Mouse (Mus musculus) activated CD4-positive, CD25-positive, alpha-beta regulatory T cell, adult 4 months (primary cell): Measurements from ENCODE around the gene Zfp454. TPM values are rescaled to one million over a fixed set of nuclear protein-coding genes. Genes with fewer than 3 reads are reported as not detected.
A peak's percentile ranks its signal among the peaks of the same experiment; 100 is the strongest.

Experiments used
- ATAC-seq: one replicate; pipeline ENCODE4 v1.8.0; 2017
- polyA plus RNA-seq, 2 experiments: library from polyadenylated mRNA; unstranded; fragments of 100-300 nt; shearing (Covaris generic); gene quantifications; one replicate each; pipeline ENCODE4 v1.2.1; 2017

Gene Zfp454
- polyA plus RNA-seq, 2 experiments from 2014 or later, result not detected

GRCm38 (mm10) chr11:50841023-50841735 is 46.3 kb downstream of the Zfp454 start, which contains the start of gene Zfp879:
Zfp879 (minus strand) TSS chr11:50841552.
- peak; percentile 46 for ATAC-seq

- ATAC-seq, result peak; percentile 69
Observed at GRCm38 (mm10) chr11:50835727-50836126, 51.7 kb downstream of the Zfp454 start.

GRCm38 (mm10) chr11:50827010-50827953 is 60.2 kb downstream of the Zfp454 start, which contains the start of gene Zfp354c:
Zfp354c (minus strand) TSS chr11:50827724.
- ATAC-seq, result peak; percentile 92

GRCm38 (mm10) chr11:50826214-50826613 is 61.2 kb downstream of the Zfp454 start:
- no peak for ATAC-seq

Other genes with a start within 250 kb of the Zfp454 start
- gene Zfp354c, start 59.9 kb downstream of the Zfp454 start, polyA plus RNA-seq, result 1 to 10 TPM in 1 of 2 experiments, under 1 TPM in 1; 0.79 to 3.2 TPM
- not detected for gene Zfp879, start 46.1 kb downstream of the Zfp454 start, polyA plus RNA-seq
- gene Grm6, start 37.0 kb downstream of the Zfp454 start, polyA plus RNA-seq, result not detected
- not detected for gene Zfp2, start 28.5 kb upstream of the Zfp454 start, polyA plus RNA-seq
- not detected for gene Zfp354b, start 44.0 kb upstream of the Zfp454 start, polyA plus RNA-seq
- not detected for gene 4933414I15Rik, start 56.1 kb upstream of the Zfp454 start, polyA plus RNA-seq
- not detected for gene Prop1, start 66.1 kb upstream of the Zfp454 start, polyA plus RNA-seq
- not detected for gene Olfr1378, start 78.9 kb upstream of the Zfp454 start, polyA plus RNA-seq
- not detected for gene Olfr1377, start 94.3 kb upstream of the Zfp454 start, polyA plus RNA-seq
- not detected for gene Olfr51, start 115.9 kb upstream of the Zfp454 start, polyA plus RNA-seq
- gene Olfr54, start 126.6 kb upstream of the Zfp454 start, polyA plus RNA-seq, result under 1 TPM in 1 of 2 experiments, not detected in 1; 0.20 TPM
- not detected for gene Olfr1375, start 160.5 kb upstream of the Zfp454 start, polyA plus RNA-seq
- gene Zfp354a, start 171.6 kb upstream of the Zfp454 start, polyA plus RNA-seq, result not detected